Mouse (Mus musculus) liver, embryonic 14.5 days (tissue): ENCODE measurements around the gene Plcb2. TPM values are rescaled to one million over a fixed set of nuclear protein-coding genes. Genes with fewer than 3 reads are reported as not detected.

ENCODE experiments used
- ATAC-seq: fragments of 200-750 bp; cut with Nextera tagmentation; 2 replicates; pipeline ENCODE4 v1.8.0; 2017; ENCODE audit warnings: moderate number of reproducible peaks, mild to moderate bottlenecking, moderate library complexity; ENCODE audit not compliant: insufficient read depth
- DNase-seq, 3 experiments: peaks; one replicate each; pipeline ENCODE4 v3.0.0-alpha.2; 2012 to 2013; ENCODE audit warnings: low read depth in 3 of 3, low spot score in 3 of 3
- H3K27ac ChIP-seq: fragments of 300-500 bp; sonication (generic); 2 replicates; pipeline ENCODE4 v1.5.1; 2014; ENCODE audit warnings: moderate library complexity, mild to moderate bottlenecking, control low read depth, inconsistent platforms
- H3K27me3 ChIP-seq: fragments of 300-500 bp; sonication (generic); 2 replicates; pipeline ENCODE4 v1.6.1; 2014; ENCODE audit warnings: mild to moderate bottlenecking, low read length, moderate library complexity; ENCODE audit not compliant: control insufficient read depth, insufficient read depth
- H3K36me3 ChIP-seq: fragments of 300-500 bp; sonication (generic); replicated peaks from 2 replicates; pipeline ENCODE4 v1.6.1; 2014; ENCODE audit warnings: low read depth; ENCODE audit not compliant: control insufficient read depth, insufficient read depth
- H3K4me1 ChIP-seq, 2 experiments: fragments of 200-500 bp in 1 of 2; fragments of 300-500 bp in 1 of 2; sonication (generic) in 1 of 2; replicated peaks; 2 replicates each; pipeline ENCODE4 v1.6.1; 2012 to 2014; ENCODE audit warnings: antibody characterized with exemption in 1 of 2, inconsistent platforms in 1 of 2, low read length in 1 of 2; ENCODE audit not compliant: control insufficient read depth in 2 of 2, insufficient read depth in 2 of 2
- H3K4me2 ChIP-seq: fragments of 300-500 bp; sonication (generic); 2 replicates; pipeline ENCODE4 v1.6.1; 2014; ENCODE audit warnings: low read depth, mild to moderate bottlenecking, control low read depth, moderate library complexity
- H3K4me3 ChIP-seq, 2 experiments: fragments of 200-500 bp in 1 of 2; fragments of 300-500 bp in 1 of 2; sonication (generic) in 1 of 2; 2 replicates each; pipeline ENCODE4 v1.5.1; 2012 to 2014; ENCODE audit warnings: low read depth in 2 of 2, low read length in 2 of 2, mild to moderate bottlenecking in 2 of 2, control low read depth in 1 of 2, inconsistent platforms in 1 of 2, moderate library complexity in 1 of 2; ENCODE audit not compliant: insufficient read depth in 1 of 2
- H3K9ac ChIP-seq: fragments of 300-500 bp; sonication (generic); replicated peaks from 2 replicates; pipeline ENCODE4 v1.6.1; 2014; ENCODE audit warnings: mild to moderate bottlenecking, control low read depth, moderate library complexity
- H3K9me3 ChIP-seq: fragments of 300-500 bp; sonication (generic); 2 replicates; pipeline ENCODE4 v1.6.1; 2016; ENCODE audit warnings: low read length, mixed read lengths; ENCODE audit not compliant: control insufficient read depth
- CTCF ChIP-seq: IDR thresholded peaks from 2 replicates; pipeline ENCODE4 v1.5.1; 2016; ENCODE audit warnings: antibody characterized with exemption, low read depth, control low read depth
- EP300 ChIP-seq: IDR thresholded peaks from 2 replicates; pipeline ENCODE4 v1.6.1; 2016; ENCODE audit warnings: antibody characterized with exemption, low read depth
- WGBS: fragments of 180-500 bp; shearing (Covaris S2); extraction: QIAGEN DNeasy Blood & Tissue Kit; methylation state at CpG from one replicate; pipeline ENCODE4 v1.1.7; 2014; ENCODE audit not compliant: insufficient replicate concordance; 5-methylcytosine and 5-hydroxymethylcytosine counted together
- polyA plus RNA-seq, 2 experiments: library from polyadenylated mRNA; depleted of rRNA in 1 of 2; stranded (reverse) in 1 of 2; unstranded in 1 of 2; fragments of >200 nt; fragmentation: Nextera tagmentation in 1 of 2; extraction: Ambion mirVana in 1 of 2; gene quantifications; 2 replicates each; pipeline versions ENCODE4 v1.2.1 to v1.2.3; 2012 to 2014

Gene Plcb2
- polyA plus RNA-seq, 2 experiments = 1.5 to 3.1 TPM

DNA sequence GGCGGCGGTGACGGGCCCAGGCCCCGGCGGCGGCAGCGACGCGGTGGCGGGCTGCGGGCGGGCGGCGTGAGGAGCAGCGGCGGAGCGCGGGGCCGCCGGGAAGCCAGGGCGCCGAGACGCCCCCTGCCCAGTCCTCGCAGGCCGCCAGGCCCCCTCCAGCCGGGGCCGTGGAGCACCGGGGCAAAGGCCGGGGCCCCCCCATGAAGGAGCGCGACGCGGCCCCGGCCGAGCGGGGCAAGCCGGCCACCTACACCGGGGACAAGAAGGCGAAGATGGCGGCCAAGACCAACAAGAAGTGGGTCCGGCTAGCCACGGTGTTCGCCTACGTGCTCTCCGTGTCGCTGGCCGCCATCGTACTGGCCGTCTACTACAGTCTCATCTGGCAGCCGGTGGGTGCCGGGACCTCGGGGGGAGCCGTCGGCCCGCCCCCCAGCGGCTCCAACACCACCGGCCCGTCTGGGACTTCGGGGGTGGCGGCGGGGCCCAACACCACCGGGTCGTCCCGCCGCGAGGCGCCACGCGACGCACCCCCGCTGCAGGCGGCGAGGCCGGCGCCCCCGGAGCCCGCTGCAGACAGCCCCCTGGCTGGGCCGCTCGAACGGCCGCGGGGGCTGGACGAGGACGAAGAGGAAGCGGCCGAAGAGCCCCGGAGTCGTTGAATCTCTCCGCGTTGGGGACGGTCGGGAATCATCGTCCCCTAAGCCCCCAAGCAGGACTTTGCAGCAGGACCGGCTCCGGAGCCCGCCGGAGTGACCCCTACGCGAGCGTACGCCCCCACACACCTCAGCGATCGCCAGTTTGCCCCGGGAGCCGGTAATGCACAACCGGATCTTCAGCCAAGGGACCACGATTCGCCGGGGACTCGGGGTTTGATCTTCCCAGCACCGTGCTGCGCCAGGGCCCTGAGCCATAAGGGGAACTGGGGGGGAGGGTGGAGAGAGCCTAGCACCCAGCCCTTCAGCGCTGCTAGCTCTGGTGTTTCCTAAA lies 18.0 kb upstream of the Plcb2 start:
- under 1% methylated on average over 112 of the region's 113 CpGs for WGBS
- Histone ChIP-seq H3K9me3 (no peaks in the 10 kb centered on the region), H3K27ac (no peak overlapping the region), H3K4me1 (peaks cover 12 to 25% of the 10 kb centered on the region in 2 experiments), H3K4me3 (peak overlapping the region; percentile 78 to 88), H3K9ac (peak overlapping the region; percentile 91), H3K27me3 (peaks cover 5% of the 10 kb centered on the region), H3K36me3 (no peaks in the 10 kb centered on the region), H3K4me2 (peak overlapping the region; percentile 80)
- DNase-seq (no peak), ATAC-seq (peak; percentile 57)
- TF ChIP-seq CTCF (no peak), EP300 (no peak)

GRCm38 (mm10) chr2:118745232-118745884 lies 17.1 kb upstream of the Plcb2 start, which contains the start of gene Inafm2:
Inafm2 (plus strand) TSS chr2:118745758.
- no peak for TF ChIP-seq CTCF
- no peak for TF ChIP-seq EP300
- no peaks in the 10 kb centered on the region for H3K36me3 ChIP-seq

GRCm38 (mm10) chr2:118744621-118745020 lies 16.4 kb upstream of the Plcb2 start:
- no peaks in the 10 kb centered on the region for H3K36me3 ChIP-seq
- no peaks in the 10 kb centered on the region for H3K9me3 ChIP-seq
- TF ChIP-seq CTCF (no peak), EP300 (no peak)
- no peak overlapping the region for H3K27ac ChIP-seq
- peaks cover 8% of the 10 kb centered on the region for H3K27me3 ChIP-seq
- H3K4me2 ChIP-seq = peak overlapping the region; percentile 80
- peak overlapping the region in 1 of 2 experiments; percentile 88; a peak in 3 of 4 replicates for H3K4me3 ChIP-seq
- WGBS = 17% methylated on average over 7 of the region's 7 CpGs
- no peak for ATAC-seq
- H3K4me1 ChIP-seq = peaks cover 12 to 25% of the 10 kb centered on the region in 2 experiments
- H3K9ac ChIP-seq = no peak overlapping the region; the same call in 1 of the 2 replicates
- DNase-seq = no peak

More at GRCm38 (mm10) chr2:118745232-118745884, 17.1 kb upstream of the Plcb2 start, which contains the start of gene Inafm2:
- Histone ChIP-seq H3K27ac (no peak within 1 kb of the TSS), H3K4me3 (peak within 1 kb of the TSS; percentile 78 to 88), H3K4me2 (peak within 1 kb of the TSS; percentile 80), H3K4me1 (peaks cover 12 to 25% of the 10 kb centered on the region in 2 experiments), H3K9ac (peak within 1 kb of the TSS; percentile 91), H3K9me3 (no peaks in the 10 kb centered on the region), H3K27me3 (peaks cover 5% of the 10 kb centered on the region)
- DNase-seq (peak; percentile 78 to 83 (median 81)), ATAC-seq (peak; percentile 88)
- WGBS = under 1% methylated on average over 57 of the region's 57 CpGs

GRCm38 (mm10) chr2:118743261-118743943 lies 15.2 kb upstream of the Plcb2 start:
- peaks cover 12 to 21% of the 10 kb centered on the region in 2 experiments for H3K4me1 ChIP-seq
- ATAC-seq = no peak
- H3K27me3 ChIP-seq = peaks cover 8% of the 10 kb centered on the region
- peak; percentile 87 for TF ChIP-seq CTCF
- TF ChIP-seq EP300 = no peak
- no peaks in the 10 kb centered on the region for H3K36me3 ChIP-seq
- WGBS = 27% methylated on average over 8 of the region's 8 CpGs
- H3K9me3 ChIP-seq = no peaks in the 10 kb centered on the region
- H3K9ac ChIP-seq = no peak overlapping the region
- no peak overlapping the region for H3K4me3 ChIP-seq
- H3K27ac ChIP-seq = no peak overlapping the region
- H3K4me2 ChIP-seq = no peak overlapping the region
- DNase-seq = peak in 2 of 3 experiments; percentile 42 to 55
